Mouse (Mus musculus) heart, embryonic 14.5 days (tissue): ENCODE results near the gene Tk1. TPM values are rescaled to one million over a fixed set of nuclear protein-coding genes. Genes with fewer than 3 reads are reported as not detected.

Experiments used
- ATAC-seq: fragments of 200-750 bp; cut with Nextera tagmentation; 2 replicates; pipeline ENCODE4 v1.8.0; 2017; ENCODE audit warnings: low read depth, moderate TSS enrichment; ENCODE audit not compliant: insufficient number of reproducible peaks, insufficient read depth, low FRiP score
- H3K27ac ChIP-seq, 2 experiments: fragments of 200-500 bp in 1 of 2; fragments of 300-500 bp in 1 of 2; sonication (generic) in 1 of 2; replicated peaks in 1 of 2; 2 replicates each; pipeline ENCODE4 v1.5.1; 2012 to 2014; ENCODE audit warnings: low read depth in 2 of 2, low read length in 2 of 2, control low read depth in 1 of 2, mild to moderate bottlenecking in 1 of 2, mixed read lengths in 1 of 2; ENCODE audit not compliant: control insufficient read depth in 1 of 2, insufficient read depth in 1 of 2
- H3K27me3 ChIP-seq: fragments of 300-500 bp; sonication (generic); 2 replicates; pipeline ENCODE4 v1.6.1; 2014; ENCODE audit warnings: mild to moderate bottlenecking, low read length, control low read depth; ENCODE audit not compliant: control insufficient read depth, insufficient read depth
- H3K36me3 ChIP-seq: fragments of 300-500 bp; sonication (generic); 2 replicates; pipeline ENCODE4 v1.6.1; 2014; ENCODE audit warnings: mild to moderate bottlenecking, control low read depth, low read length, mixed read lengths; ENCODE audit not compliant: control insufficient read depth, insufficient read depth
- H3K4me1 ChIP-seq, 2 experiments: fragments of 200-500 bp in 1 of 2; fragments of 300-500 bp in 1 of 2; sonication (generic) in 1 of 2; 2 replicates each; pipeline ENCODE4 v1.6.1; 2012 to 2014; ENCODE audit warnings: low read length in 2 of 2, control low read depth in 1 of 2, mixed read lengths in 1 of 2; ENCODE audit not compliant: control insufficient read depth in 2 of 2, insufficient read depth in 2 of 2
- H3K4me2 ChIP-seq: fragments of 300-500 bp; sonication (generic); 2 replicates; pipeline ENCODE4 v1.6.1; 2014; ENCODE audit warnings: mild to moderate bottlenecking, low read length
- H3K4me3 ChIP-seq, 2 experiments: fragments of 200-500 bp in 1 of 2; fragments of 300-500 bp in 1 of 2; sonication (generic) in 1 of 2; 2 replicates each; pipeline ENCODE4 v1.5.1; 2012 to 2014; ENCODE audit warnings: low read length in 2 of 2, mild to moderate bottlenecking in 2 of 2, control low read depth in 1 of 2, low read depth in 1 of 2, moderate library complexity in 1 of 2; ENCODE audit not compliant: control insufficient read depth in 1 of 2, insufficient read depth in 1 of 2
- H3K9ac ChIP-seq: fragments of 300-500 bp; sonication (generic); 2 replicates; pipeline ENCODE4 v1.6.1; 2014; ENCODE audit warnings: mild to moderate bottlenecking, low read length
- H3K9me3 ChIP-seq: fragments of 300-500 bp; sonication (generic); 2 replicates; pipeline ENCODE4 v1.6.1; 2016; ENCODE audit warnings: low read length, control low read depth; ENCODE audit not compliant: control insufficient read depth
- WGBS: fragments of 180-500 bp; shearing (Covaris S2); extraction: QIAGEN DNeasy Blood & Tissue Kit; methylation state at CpG from one replicate; pipeline ENCODE4 v1.1.7; 2014; 5-methylcytosine and 5-hydroxymethylcytosine counted together
- polyA plus RNA-seq: library from polyadenylated mRNA; unstranded; fragments of >200 nt; fragmentation: Nextera tagmentation; extraction: Ambion mirVana; gene quantifications from 2 replicates; pipeline ENCODE4 v1.2.1, GENCODE M21; 2014

Tk1 gene
- polyA plus RNA-seq = 98.0 and 100 TPM in 2 replicates

- no peak for ATAC-seq
- Histone ChIP-seq H3K4me1 (peaks cover 59 to 84% of the 10 kb centered on the region in 2 experiments), H3K27ac (peak within 1 kb of the TSS; percentile 83 to 97), H3K9me3 (no peaks in the 10 kb centered on the region), H3K4me3 (peak within 1 kb of the TSS; percentile 56 to 71), H3K9ac (peak within 1 kb of the TSS; percentile 86), H3K36me3 (peaks cover 35% of the 10 kb centered on the region), H3K27me3 (no peaks in the 10 kb centered on the region), H3K4me2 (peak within 1 kb of the TSS; percentile 92)
- under 1% methylated on average over 34 of the region's 34 CpGs for WGBS
These were observed at the start of gene Tk1, which contains the start of gene Afmid for GRCm38 (mm10) chr11:117825333-117826101. TSS of gene Tk1 (minus strand) at chr11:117826092. TSS of gene Afmid (plus strand) at chr11:117825924.

- Histone ChIP-seq H3K27ac (peak overlapping the region; percentile 14 to 50; a peak in 3 of 4 replicates), H3K4me1 (peaks cover 28 to 44% of the 10 kb centered on the region in 2 experiments), H3K4me3 (no peak overlapping the region), H3K36me3 (no peaks in the 10 kb centered on the region), H3K9ac (0 out of 2 replicates have a peak overlapping the region, but pooled peaks have one; percentile 25), H3K27me3 (no peaks in the 10 kb centered on the region), H3K4me2 (0 out of 2 replicates have a peak overlapping the region, but pooled peaks have one; percentile 11), H3K9me3 (no peaks in the 10 kb centered on the region)
- ATAC-seq = no peak
- WGBS = 11% methylated on average over 6 of the region's 6 CpGs
These were observed 49.8 kb upstream of the Tk1 start for GRCm38 (mm10) chr11:117875681-117876080.

- Histone ChIP-seq H3K36me3 (no peaks in the 10 kb centered on the region), H3K4me2 (no peak overlapping the region), H3K27ac (no peak overlapping the region), H3K9ac (no peak overlapping the region), H3K4me1 (peaks cover 28 to 44% of the 10 kb centered on the region in 2 experiments), H3K9me3 (no peaks in the 10 kb centered on the region), H3K4me3 (no peak overlapping the region), H3K27me3 (no peaks in the 10 kb centered on the region)
- WGBS = 65% methylated on average over 4 of the region's 4 CpGs
- no peak for ATAC-seq
These were observed 48.5 kb upstream of the Tk1 start for GRCm38 (mm10) chr11:117874419-117874818.

- Histone ChIP-seq H3K4me3 (peak within 1 kb of the TSS; percentile 78 to 89), H3K36me3 (no peaks in the 10 kb centered on the region), H3K9ac (peak within 1 kb of the TSS; percentile 86), H3K27ac (peak within 1 kb of the TSS; percentile 31; a peak in 1 of 4 replicates), H3K9me3 (no peaks in the 10 kb centered on the region), H3K4me1 (peaks cover 22 to 33% of the 10 kb centered on the region in 2 experiments), H3K4me2 (peak within 1 kb of the TSS; percentile 99), H3K27me3 (no peaks in the 10 kb centered on the region)
- WGBS = 1% methylated on average over 50 of the region's 51 CpGs
- ATAC-seq = peak; percentile 29; the same call in 1 of the 2 replicates
These were observed 47.1 kb upstream of the Tk1 start, which contains the start of gene Tha1 for GRCm38 (mm10) chr11:117872861-117873608. TSS of gene Tha1 (minus strand) at chr11:117873481.

GRCm38 (mm10) chr11:117871911-117872584 lies 46.2 kb upstream of the Tk1 start:
- no peaks in the 10 kb centered on the region for H3K36me3 ChIP-seq
- H3K4me1 ChIP-seq = peaks cover 18 to 23% of the 10 kb centered on the region in 2 experiments
- no peak overlapping the region; a peak in 1 of 4 replicates for H3K4me3 ChIP-seq
- no peak overlapping the region for H3K9ac ChIP-seq
- ATAC-seq = no peak
- H3K4me2 ChIP-seq = no peak overlapping the region
- no peak overlapping the region for H3K27ac ChIP-seq
- WGBS = 65% methylated on average over 12 of the region's 12 CpGs
- no peaks in the 10 kb centered on the region for H3K9me3 ChIP-seq
- H3K27me3 ChIP-seq = no peaks in the 10 kb centered on the region

- H3K27me3 ChIP-seq = no peaks in the 10 kb centered on the region
- H3K36me3 ChIP-seq = no peaks in the 10 kb centered on the region
- no peak for ATAC-seq
- H3K4me3 ChIP-seq = no peak overlapping the region
- no peak overlapping the region for H3K27ac ChIP-seq
- no peak overlapping the region for H3K4me2 ChIP-seq
- H3K9ac ChIP-seq = no peak overlapping the region
- H3K4me1 ChIP-seq = peaks cover 18 to 22% of the 10 kb centered on the region in 2 experiments
- no peaks in the 10 kb centered on the region for H3K9me3 ChIP-seq
- WGBS = 80% methylated on average over 5 of the region's 5 CpGs
These were observed 45.5 kb upstream of the Tk1 start for GRCm38 (mm10) chr11:117871376-117871775.
